Mouse (Mus musculus) embryonic facial prominence, embryonic 15.5 days (tissue): ENCODE data around the gene Reg3g. TPM values are rescaled to one million over a fixed set of nuclear protein-coding genes. Genes with fewer than 3 reads are reported as not detected.
"Not testable (repeated sequence)": the region's sequence is repeated elsewhere in the genome, so short reads cannot be mapped to it uniquely, and the experiment has no call there.

Experiments
- ATAC-seq: fragments of 200-750 bp; cut with Nextera tagmentation; 2 replicates; pipeline ENCODE4 v1.8.0; 2017; ENCODE audit warnings: low read depth, moderate TSS enrichment; ENCODE audit not compliant: insufficient number of reproducible peaks, low FRiP score, low TSS enrichment
- H3K27ac ChIP-seq: fragments of 300-500 bp; sonication (generic); replicated peaks from 2 replicates; pipeline ENCODE4 v1.5.1; 2015; ENCODE audit warnings: mild to moderate bottlenecking, inconsistent platforms
- H3K27me3 ChIP-seq: fragments of 300-500 bp; sonication (generic); 2 replicates; pipeline ENCODE4 v1.6.1; 2015; ENCODE audit warnings: inconsistent platforms
- H3K36me3 ChIP-seq: fragments of 300-500 bp; sonication (generic); 2 replicates; pipeline ENCODE4 v1.6.1; 2015; ENCODE audit warnings: mild to moderate bottlenecking, inconsistent platforms
- H3K4me1 ChIP-seq: fragments of 300-500 bp; sonication (generic); 2 replicates; pipeline ENCODE4 v1.6.1; 2015; ENCODE audit warnings: inconsistent platforms
- H3K4me2 ChIP-seq: fragments of 300-500 bp; sonication (generic); replicated peaks from 2 replicates; pipeline ENCODE4 v1.6.1; 2015; ENCODE audit warnings: mild to moderate bottlenecking, inconsistent platforms
- H3K4me3 ChIP-seq: fragments of 300-500 bp; sonication (generic); replicated peaks from 2 replicates; pipeline ENCODE4 v1.5.1; 2015; ENCODE audit warnings: mild to moderate bottlenecking, inconsistent platforms
- H3K9ac ChIP-seq: fragments of 300-500 bp; sonication (generic); 2 replicates; pipeline ENCODE4 v1.6.1; 2015; ENCODE audit warnings: inconsistent platforms
- H3K9me3 ChIP-seq: fragments of 300-500 bp; sonication (generic); replicated peaks from 2 replicates; pipeline ENCODE4 v1.6.1; 2016; ENCODE audit warnings: inconsistent platforms
- WGBS: fragments of 180-500 bp; shearing (Covaris S2); methylation state at CpG from one replicate; pipeline ENCODE4 v1.1.7; 2015; 5-methylcytosine and 5-hydroxymethylcytosine counted together
- polyA plus RNA-seq: library from polyadenylated mRNA; unstranded; fragments of >200 nt; fragmentation: Nextera tagmentation; extraction: Ambion mirVana; gene quantifications from 2 replicates; pipeline ENCODE4 v1.2.1, GENCODE M21; 2015

The Reg3g gene
- polyA plus RNA-seq, 1 experiment from 2014 or later, result 120 TPM

DNA sequence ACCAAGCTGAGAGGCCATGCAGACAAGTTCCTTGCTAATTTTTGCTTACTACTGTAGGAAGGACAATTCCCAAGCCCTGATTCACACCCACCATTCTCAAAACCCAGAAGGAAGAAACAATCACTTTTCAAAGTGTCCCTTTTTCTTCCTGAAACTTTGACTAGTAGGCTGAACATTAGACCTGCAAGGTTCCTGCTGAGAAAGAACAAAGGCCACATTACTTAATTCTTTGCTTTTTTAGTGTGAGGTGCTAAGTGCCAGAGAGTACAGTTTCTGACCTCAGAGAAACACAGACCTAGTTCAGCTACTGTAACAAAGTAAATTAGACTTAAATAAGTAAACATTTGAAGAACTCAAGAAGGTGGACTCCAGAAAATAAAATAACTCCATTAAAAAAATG lies 20.3 kb downstream of the Reg3g start:
- Histone ChIP-seq H3K27me3 (no peaks in the 10 kb centered on the region), H3K4me3 (no peak overlapping the region), H3K27ac (no peak overlapping the region), H3K4me2 (no peak overlapping the region), H3K9me3 (no peaks in the 10 kb centered on the region), H3K4me1 (no peaks in the 10 kb centered on the region), H3K36me3 (no peaks in the 10 kb centered on the region), H3K9ac (no peak overlapping the region)
- ATAC-seq, result no peak

GRCm38 (mm10) chr6:78447202-78447601 lies 21.5 kb downstream of the Reg3g start:
- Histone ChIP-seq H3K4me2 (no peak overlapping the region), H3K4me3 (no peak overlapping the region), H3K9me3 (no peaks in the 10 kb centered on the region), H3K36me3 (no peaks in the 10 kb centered on the region), H3K27ac (no peak overlapping the region), H3K4me1 (no peaks in the 10 kb centered on the region), H3K9ac (no peak overlapping the region), H3K27me3 (no peaks in the 10 kb centered on the region)
- no peak for ATAC-seq
- 61% methylated on average over 1 of the region's 1 CpGs for WGBS

DNA sequence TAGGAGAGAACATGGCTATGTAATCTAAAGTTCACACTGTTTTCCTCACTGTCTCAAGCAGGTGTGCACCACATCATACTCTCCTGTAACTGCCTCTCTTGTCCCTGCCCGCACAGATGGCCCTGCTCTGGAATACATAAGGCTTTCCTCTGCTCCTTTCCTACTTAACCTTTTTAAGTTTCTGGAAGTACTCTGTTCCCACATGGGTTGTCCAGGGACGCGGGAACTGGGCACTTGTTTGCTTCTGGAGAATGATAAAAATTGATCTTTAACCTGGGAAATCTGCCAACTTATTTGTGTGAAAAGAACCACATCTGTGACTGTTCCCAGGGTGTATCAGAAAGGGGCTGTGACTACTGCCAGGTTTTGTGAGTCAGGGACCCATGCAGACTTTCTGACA lies 43.2 kb downstream of the Reg3g start:
- Histone ChIP-seq H3K27me3 (no peaks in the 10 kb centered on the region), H3K9me3 (no peaks in the 10 kb centered on the region), H3K9ac (no peak overlapping the region), H3K36me3 (no peaks in the 10 kb centered on the region), H3K4me2 (no peak overlapping the region), H3K27ac (no peak overlapping the region), H3K4me3 (no peak overlapping the region), H3K4me1 (no peaks in the 10 kb centered on the region)
- 81% methylated on average over 3 of the region's 3 CpGs for WGBS
- ATAC-seq, result no peak

GRCm38 (mm10) chr6:78422411-78422810 lies 46.3 kb downstream of the Reg3g start, which contains the start of gene Reg1:
Reg1 (plus strand) TSS chr6:78422711.
- not testable (repeated sequence) for H3K4me3 ChIP-seq, ATAC-seq, H3K27me3 ChIP-seq, H3K4me2 ChIP-seq, H3K9me3 ChIP-seq, H3K36me3 ChIP-seq, H3K9ac ChIP-seq, H3K27ac ChIP-seq, H3K4me1 ChIP-seq

Other genes starting within 250 kb of the Reg3g start
- not detected in 2 replicates for gene Reg3b, start 98.2 kb downstream of the Reg3g start, polyA plus RNA-seq
- not detected in 2 replicates for gene Reg3d, start 90.0 kb downstream of the Reg3g start, polyA plus RNA-seq
- gene Reg3a, start 88.2 kb downstream of the Reg3g start, polyA plus RNA-seq, result not detected in 2 replicates
- gene Reg2, start 73.2 kb downstream of the Reg3g start, polyA plus RNA-seq, result not detected in 2 replicates
- 0.23 TPM in 1 of 2 replicates, not detected in the other for gene Reg1, start 46.2 kb downstream of the Reg3g start, polyA plus RNA-seq